Mouse (Mus musculus): ENCODE measurements around the gene Cphx2.
"Not testable (repeated sequence)": the region's sequence is repeated elsewhere in the genome, so short reads cannot be mapped to it uniquely, and the experiment has no call there.

Cphx2 gene

GRCm38 (mm10) chr14:26081216-26081615, at the start of gene Cphx2:
Cphx2 (plus strand) TSS chr14:26081516.
- in situ Hi-C loops (cut with MboI, MseI), result not testable (repeated sequence)

GRCm38 (mm10) chr14:26034364-26034763, 47.0 kb upstream of the Cphx2 start:
- in situ Hi-C loops (cut with MboI, MseI), result not testable (repeated sequence)

- in situ Hi-C loops (cut with MboI, MseI), result not testable (repeated sequence)
These were observed 45.9 kb upstream of the Cphx2 start for GRCm38 (mm10) chr14:26035439-26035838.

- in situ Hi-C loops (cut with MboI, MseI), result not testable (repeated sequence)
These were observed 38.7 kb upstream of the Cphx2 start, which contains the start of gene Gm9780 for GRCm38 (mm10) chr14:26042611-26043010. Gm9780 (minus strand) TSS chr14:26042711.

- in situ Hi-C loops (cut with MboI, MseI), result not testable (repeated sequence)
These were observed 36.3 kb upstream of the Cphx2 start for GRCm38 (mm10) chr14:26045007-26045406.

GRCm38 (mm10) chr14:26047026-26047425, 34.3 kb upstream of the Cphx2 start:
- in situ Hi-C loops (cut with MboI, MseI), result not testable (repeated sequence)

- in situ Hi-C loops (cut with MboI, MseI), result not testable (repeated sequence)
These were observed 32.5 kb upstream of the Cphx2 start for GRCm38 (mm10) chr14:26048767-26049166.

- in situ Hi-C loops (cut with MboI, MseI), result not testable (repeated sequence)
These were observed 23.1 kb upstream of the Cphx2 start for GRCm38 (mm10) chr14:26058184-26058583.

- in situ Hi-C loops (cut with MboI, MseI), result not testable (repeated sequence)
These were observed 22.0 kb upstream of the Cphx2 start for GRCm38 (mm10) chr14:26059362-26059761.

- in situ Hi-C loops (cut with MboI, MseI), result not testable (repeated sequence)
These were observed 14.6 kb upstream of the Cphx2 start for GRCm38 (mm10) chr14:26066574-26067324.

- in situ Hi-C loops (cut with MboI, MseI), result not testable (repeated sequence)
These were observed 14.0 kb upstream of the Cphx2 start, which contains the start of gene Tmem254c for GRCm38 (mm10) chr14:26067325-26067633. Tmem254c (minus strand) TSS chr14:26067355.

- in situ Hi-C loops (cut with MboI, MseI), result not testable (repeated sequence)
These were observed 4.5 kb upstream of the Cphx2 start for GRCm38 (mm10) chr14:26076620-26077390.

GRCm38 (mm10) chr14:26081997-26082396, 681 bp downstream of the Cphx2 start, which contains the start of gene Cphx3:
Cphx3 (plus strand) TSS chr14:26082297.
- in situ Hi-C loops (cut with MboI, MseI), result not testable (repeated sequence)

GRCm38 (mm10) chr14:26097622-26098021, 16.3 kb downstream of the Cphx2 start:
- in situ Hi-C loops (cut with MboI, MseI), result not testable (repeated sequence)

GRCm38 (mm10) chr14:26118150-26118549, 36.8 kb downstream of the Cphx2 start, which contains the start of gene Duxbl2:
Duxbl2 (plus strand) TSS chr14:26118349.
- in situ Hi-C loops (cut with MboI, MseI), result not testable (repeated sequence)

- in situ Hi-C loops (cut with MboI, MseI), result not testable (repeated sequence)
These were observed 37.3 kb downstream of the Cphx2 start for GRCm38 (mm10) chr14:26118550-26119000.

GRCm38 (mm10) chr14:26119095-26119494, 37.8 kb downstream of the Cphx2 start:
- in situ Hi-C loops (cut with MboI, MseI), result not testable (repeated sequence)
